Mouse (Mus musculus): Measurements from ENCODE around the gene Col28a1.

- TF ChIP-seq USF1 (IDR thresholded peaks at IDR 0.05; ENCODE audit: low read depth): no peak
- TF ChIP-seq POLR2A (IDR thresholded peaks at IDR 0.05; ENCODE audit: insufficient read length, low read depth): no peak
- no peak for TF ChIP-seq TCF3 (IDR thresholded peaks at IDR 0.05; ENCODE audit: insufficient read length, low read depth)
- no peak for TF ChIP-seq TCF12 (IDR thresholded peaks at IDR 0.05; ENCODE audit: insufficient read depth, poor library complexity, severe bottlenecking)
- no peak for TF ChIP-seq MAX (IDR thresholded peaks at IDR 0.05; ENCODE audit: low read depth)
- TF ChIP-seq REST (IDR thresholded peaks at IDR 0.05; ENCODE audit: insufficient read depth, insufficient read length): no peak
- TF ChIP-seq E2F4 (IDR thresholded peaks at IDR 0.05; ENCODE audit: insufficient read depth): no peak
- TF ChIP-seq MYOD1 (IDR thresholded peaks at IDR 0.05; ENCODE audit: control insufficient read depth in 1 of 3, insufficient read length in 2 of 3, low read depth in 2 of 3): no peak
Measured at GRCm38 (mm10) chr6:7952208-7952607, 240.2 kb downstream of the Col28a1 start.

All from myocyte (in vitro differentiated cells).